Mouse (Mus musculus): ENCODE data around the gene Camkk2.

Gene Camkk2

DNA sequence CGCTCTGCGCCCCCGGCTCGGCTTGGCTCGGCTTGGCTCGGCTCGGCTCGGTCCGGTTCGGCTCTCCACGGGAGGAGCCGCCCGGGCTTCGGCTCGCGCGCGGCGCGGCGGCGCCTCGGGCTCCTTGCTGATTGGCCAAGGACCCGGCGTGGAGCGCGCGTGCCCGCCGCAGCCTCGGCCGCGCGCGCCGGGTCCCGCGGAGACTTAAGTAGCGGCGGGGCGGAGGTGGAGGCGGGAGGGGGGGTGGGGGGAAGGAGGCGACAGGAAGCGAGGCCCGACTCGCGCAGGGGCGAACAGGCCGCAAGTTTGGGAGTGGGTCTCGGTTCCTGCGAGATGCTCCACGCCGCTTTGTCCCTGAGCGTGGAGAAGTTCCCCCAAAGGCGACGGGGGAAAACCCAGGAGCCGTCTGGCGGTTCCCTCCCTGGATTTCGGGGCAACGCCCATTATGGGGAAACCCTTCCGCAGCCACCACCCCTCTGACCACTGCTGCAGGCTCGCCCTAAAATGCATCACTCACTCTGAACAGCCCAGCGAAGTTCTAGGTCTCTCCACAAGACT, at the start of gene Camkk2:
TSS of gene Camkk2 (minus strand) at position 133 of the 558 bp plus-strand sequence.
- peak; percentile 75 to 77 for DNase-seq

DNA sequence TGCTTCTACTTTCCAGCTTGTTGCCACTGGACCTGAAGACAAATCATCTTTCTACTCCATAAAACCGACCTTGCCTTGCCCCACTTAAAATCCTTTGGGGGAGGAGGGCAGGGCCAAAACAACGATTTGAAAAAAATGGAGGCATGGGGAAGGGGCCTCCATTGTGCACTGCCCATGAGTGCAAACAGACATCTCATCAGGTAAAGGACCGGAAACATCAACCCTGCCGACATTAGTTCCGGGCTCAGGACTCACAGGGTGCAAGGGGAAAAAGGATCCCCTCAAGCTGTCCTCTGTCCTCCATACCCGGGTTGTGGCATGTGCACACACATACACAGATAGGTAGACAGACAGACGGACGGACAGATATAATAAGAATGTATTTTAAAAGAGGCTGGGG, 45.9 kb upstream of the Camkk2 start:
- DNase-seq = no peak

DNA sequence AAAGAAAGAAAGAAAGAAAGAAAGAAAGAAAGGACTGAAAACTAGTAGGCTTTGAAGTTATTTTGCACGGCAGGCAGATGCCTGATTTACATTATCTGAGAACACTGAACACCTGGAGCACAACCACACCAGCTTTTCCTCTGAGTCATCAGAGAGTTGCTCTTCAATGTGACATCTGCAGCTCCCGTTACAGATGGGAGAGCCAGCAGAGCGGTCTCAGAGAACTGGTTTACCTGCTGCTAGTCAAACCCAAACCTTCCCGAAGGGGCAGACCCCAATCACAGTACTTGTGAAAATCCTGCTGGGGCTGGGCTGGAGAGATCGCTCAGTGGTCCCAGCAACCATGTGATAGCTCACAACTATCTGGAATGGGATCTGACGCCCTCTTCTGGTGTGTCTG, 45.2 kb upstream of the Camkk2 start:
- no peak for DNase-seq

DNA sequence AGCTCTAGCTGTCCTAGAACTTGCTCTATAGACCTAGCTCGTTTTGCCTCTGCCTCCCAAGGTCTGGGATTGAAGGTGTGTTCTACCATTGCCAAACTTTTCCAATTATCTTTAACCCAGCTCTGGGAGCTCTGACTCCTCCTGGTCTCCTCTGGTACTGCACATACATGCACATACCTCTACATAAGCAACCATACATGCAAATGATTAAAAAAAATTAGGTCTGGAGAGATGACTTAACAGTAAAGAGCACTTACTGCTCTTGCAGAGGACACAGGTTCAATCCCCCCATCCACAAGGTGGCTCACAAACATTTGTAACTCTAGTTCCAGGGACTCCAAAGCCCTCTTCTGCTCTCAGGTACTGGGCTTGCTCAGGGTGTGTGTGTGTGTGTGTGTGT, 44.8 kb upstream of the Camkk2 start:
- DNase-seq = no peak

DNA sequence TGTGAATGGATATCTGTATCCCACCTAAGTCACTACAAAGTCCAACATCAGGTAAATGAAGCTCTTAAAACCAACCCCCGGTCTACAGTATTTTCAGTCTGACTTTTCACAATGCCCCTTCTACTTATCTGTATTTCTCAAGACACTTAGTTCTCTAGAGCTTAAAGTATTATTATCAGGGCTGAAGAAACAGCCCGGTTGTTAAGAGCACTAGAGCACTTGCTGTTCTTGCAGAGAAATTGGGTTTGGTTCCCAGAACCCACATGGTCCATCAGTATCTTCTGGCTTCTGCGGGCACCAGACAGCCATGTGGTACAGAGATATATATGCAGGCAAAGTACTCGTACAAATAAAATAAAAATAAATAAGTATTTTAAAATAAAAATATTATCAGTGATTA, 43.2 kb upstream of the Camkk2 start:
- no peak for DNase-seq

DNA sequence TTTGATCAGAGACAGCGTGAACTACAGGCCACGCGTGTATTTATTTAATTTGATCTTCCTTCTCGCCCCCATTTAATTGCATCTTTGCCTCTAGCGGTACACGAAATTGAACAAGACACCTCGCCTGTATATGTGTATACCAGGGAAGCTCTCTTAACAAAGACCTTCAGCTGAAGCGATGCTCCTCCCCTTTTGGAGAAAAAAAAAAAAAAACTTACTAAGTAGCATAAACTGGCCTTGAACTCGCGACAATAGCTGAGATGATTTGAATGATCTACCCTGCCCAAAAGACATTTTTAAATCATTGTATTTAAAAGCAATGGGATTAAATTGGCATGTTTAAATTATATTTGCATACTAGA, 42.3 kb upstream of the Camkk2 start:
- no peak for DNase-seq

DNA sequence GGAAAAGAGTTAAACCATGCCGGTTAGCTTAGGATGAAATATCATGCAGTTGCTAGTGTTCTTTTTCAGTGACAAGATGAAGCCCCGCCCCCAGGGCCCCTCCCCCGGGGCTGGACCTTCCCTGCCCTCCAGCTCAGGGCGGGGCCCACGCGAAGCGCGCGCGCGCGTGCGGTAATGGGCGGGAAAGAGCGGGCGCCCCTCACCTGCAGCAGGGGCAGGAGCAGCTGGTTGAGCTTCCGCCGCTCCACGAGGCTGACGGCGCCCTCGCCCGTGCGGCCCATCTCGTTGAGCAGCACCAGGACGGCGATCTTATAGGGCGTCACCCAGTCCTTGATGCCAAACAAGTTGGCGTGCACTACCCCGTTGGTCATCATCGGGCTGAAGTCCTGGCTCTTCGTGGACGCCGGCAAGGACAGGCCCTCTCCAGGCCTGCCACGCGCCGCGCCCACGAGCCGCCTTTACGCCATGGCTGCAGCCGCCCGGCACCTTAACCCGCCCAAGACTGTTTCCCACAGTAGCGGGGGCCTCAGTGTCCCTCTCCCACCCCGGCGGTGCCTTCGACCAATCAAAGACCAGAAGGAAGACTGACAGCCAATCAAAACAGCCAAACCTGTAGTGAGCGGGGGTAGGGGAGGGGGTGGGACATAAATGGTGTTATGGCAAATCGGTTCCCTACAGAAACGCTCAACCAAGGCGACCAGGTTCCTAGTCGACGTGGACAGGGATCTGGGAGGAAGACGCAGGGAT, 41.7 kb upstream of the Camkk2 start, which contains the start of gene Anapc5:
TSS of gene Anapc5 (minus strand) at position 563 of the 747 bp plus-strand sequence.
- DNase-seq = peak; percentile 93 to 94

DNA sequence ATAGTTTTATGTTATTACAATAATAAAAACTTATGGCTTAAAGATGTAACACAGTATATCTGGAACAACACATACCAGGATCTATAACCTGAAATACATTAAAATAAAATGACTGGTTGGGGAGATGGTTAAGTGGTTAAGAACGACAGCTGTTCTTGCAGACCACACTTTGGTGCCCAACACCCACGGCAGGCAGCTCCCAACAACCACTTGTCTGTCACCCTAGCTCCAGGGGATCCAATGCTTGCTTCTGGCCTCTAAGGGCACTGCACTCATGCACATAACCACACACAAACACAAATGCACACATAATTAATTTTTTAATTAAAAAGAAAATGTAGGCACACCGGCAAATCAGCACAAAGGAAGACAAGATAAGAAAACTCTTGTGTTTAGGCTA, 33.5 kb upstream of the Camkk2 start:
- DNase-seq = no peak

DNA sequence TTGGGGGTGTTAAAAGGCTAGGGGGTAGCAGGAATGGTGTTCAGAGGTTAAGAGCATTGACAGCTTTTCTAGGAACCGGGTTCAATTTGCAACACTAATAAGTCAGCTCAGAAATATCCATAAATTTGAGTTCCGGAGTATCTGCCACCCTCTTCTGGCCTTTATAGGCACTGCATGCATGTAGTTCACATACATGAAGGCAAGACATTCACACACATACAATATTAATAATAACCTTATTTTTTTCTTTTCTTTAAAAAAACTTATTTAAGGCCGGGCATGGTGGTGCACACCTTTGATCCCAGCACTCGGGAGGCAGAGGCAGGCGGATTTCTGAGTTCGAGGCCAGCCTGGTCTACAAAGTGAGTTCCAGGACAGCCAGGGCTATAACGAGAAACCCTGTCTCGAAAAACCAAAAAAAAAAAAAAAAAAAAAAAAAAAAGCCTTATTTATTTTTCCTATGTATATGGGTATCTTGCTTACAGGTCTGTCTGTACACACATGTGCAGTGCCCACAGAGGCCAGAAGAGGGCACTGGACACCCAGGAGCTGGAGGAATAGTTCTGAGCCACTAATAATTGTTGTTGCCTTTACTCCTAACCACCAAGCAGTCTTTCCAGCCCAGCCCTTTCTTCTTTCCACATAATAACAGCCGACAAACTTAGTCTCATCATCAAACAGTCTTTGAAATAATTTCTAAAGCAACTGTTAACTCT, 32.3 kb upstream of the Camkk2 start:
- DNase-seq = peak; percentile 43 to 79

DNA sequence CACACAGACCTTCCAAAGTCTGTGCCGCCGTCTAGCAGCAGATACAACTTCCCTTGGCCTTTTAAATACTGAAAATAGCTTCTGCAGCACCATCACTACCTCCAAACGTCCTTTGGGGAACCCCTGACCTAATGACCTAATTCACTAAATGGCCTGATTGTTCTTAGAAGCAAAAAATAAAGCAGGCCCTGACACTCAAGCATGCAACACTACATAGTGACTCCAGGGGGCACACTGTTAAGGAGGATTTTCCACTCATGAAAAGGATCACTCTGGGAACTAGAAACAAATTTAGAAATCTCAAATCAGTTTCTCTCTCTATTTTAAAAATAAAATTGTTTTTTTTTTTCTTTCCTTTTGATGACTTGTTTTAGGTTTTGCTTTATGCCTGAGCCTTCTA, 26.3 kb upstream of the Camkk2 start:
- no peak for DNase-seq

DNA sequence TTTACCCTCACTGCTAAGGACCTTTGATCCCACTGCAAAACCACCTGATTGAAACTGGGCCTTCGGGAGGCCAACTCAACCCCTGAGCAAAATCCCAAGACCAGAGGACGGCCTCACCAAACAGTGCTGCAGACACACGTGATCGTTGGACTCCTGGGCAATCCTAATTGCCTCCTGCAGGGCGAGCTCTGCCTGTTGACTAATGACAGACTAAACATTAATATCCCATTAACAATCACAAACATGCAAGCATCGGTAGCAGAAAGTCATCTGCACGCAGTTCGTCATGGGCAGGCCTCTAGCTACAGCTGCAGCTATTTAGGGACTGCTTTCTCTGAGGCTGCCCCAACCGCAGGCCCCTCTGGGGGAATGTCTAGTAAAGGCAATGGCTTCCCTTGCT, 23.5 kb upstream of the Camkk2 start:
- DNase-seq = peak; percentile 83 to 86

DNA sequence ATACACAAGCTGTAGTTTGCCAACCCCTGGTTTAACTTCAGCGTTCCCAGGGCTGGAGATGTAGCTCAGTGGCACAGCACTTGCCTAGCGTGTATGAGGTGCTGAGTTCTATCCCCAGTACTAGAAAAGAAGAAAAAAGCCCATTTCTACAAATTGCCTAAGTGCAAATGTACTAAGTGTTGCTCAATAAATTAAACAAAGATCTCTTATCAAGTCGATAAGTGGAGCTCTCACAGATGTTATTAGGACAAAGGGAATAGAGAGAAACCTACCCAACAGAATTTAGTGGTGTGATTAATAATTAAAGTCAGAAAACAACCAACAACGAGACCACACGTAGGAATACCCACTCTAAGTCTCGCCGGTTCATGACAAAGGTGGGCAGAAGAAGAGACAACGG, 22.5 kb upstream of the Camkk2 start:
- DNase-seq = no peak

DNA sequence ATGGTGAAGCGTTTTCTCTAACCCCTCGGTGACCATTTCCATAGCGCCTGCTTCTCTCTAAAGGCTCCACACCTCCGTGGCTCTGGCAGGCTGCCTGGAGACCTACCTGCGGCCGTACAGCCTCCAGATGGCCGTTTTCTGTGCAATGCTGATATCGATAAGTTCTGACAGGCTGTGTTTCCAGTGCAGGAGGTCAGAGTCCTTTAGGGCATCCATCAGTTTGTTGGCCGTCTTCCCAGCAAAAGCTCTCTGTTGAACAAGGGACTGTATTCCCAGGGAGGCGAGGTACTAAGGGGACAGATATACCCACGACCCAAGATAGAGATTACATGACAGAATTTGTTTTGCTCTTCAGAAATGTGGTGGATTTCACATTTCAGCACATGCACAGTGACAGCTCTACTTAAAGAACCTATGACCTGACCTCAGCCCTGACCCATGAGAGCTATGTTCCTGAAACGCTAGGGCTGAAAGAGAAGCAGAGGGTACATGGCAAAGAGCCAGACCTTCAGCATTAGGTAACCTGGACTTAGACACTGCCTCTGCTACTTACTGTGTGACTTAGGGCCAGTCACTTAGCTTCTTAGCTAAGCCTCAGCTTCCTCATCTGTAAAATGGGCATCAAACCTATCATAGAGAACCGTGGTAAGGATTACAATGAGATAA, 21.3 kb upstream of the Camkk2 start:
- peak; percentile 70 to 71 for DNase-seq

DNA sequence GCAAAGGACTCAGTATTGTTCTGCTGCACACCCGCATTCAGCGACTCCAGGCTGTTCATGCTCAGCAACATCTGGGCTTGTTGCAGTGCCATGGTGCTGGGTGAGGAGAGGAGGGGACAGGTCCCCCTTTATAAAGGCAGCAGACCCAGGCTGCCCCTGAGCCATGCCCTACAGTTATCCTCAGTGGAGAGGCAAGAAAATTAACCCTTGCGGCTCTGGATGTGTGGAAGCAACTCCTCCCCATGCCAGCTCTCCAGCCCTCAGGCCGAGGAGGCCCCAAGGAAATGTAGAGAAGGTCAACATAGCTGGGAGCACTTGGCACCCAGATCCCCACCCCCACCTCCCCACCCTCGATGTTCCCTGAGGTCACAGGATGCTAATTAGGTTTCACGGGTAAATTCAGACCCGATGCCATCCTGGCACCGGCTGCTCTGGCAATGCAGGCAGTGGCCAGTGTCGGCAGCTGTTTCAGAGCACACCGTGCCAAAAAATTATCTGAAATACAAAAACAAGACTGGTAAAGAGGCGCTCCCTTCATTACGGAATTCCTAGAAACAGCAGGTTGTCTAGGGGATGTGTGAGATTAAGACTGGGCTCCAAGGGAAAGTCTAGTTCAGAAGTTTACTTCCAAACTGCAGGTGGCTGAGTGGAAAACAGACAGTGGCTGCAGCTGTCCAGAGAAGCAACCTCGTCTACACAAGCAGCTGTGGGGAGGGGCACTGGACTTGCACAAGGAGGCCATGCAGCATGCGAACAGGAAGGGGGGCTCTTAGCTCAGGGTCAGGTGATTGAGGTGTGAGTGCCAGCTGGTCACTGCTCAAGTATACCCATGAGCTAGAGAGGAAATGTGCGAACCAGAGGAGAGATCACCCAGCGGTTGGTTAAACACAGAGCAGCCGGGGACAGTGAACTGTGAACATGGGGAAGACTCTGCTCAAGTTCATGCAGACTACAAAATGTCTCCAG, 20.5 kb upstream of the Camkk2 start:
- peak; percentile 59 to 69 for DNase-seq

DNA sequence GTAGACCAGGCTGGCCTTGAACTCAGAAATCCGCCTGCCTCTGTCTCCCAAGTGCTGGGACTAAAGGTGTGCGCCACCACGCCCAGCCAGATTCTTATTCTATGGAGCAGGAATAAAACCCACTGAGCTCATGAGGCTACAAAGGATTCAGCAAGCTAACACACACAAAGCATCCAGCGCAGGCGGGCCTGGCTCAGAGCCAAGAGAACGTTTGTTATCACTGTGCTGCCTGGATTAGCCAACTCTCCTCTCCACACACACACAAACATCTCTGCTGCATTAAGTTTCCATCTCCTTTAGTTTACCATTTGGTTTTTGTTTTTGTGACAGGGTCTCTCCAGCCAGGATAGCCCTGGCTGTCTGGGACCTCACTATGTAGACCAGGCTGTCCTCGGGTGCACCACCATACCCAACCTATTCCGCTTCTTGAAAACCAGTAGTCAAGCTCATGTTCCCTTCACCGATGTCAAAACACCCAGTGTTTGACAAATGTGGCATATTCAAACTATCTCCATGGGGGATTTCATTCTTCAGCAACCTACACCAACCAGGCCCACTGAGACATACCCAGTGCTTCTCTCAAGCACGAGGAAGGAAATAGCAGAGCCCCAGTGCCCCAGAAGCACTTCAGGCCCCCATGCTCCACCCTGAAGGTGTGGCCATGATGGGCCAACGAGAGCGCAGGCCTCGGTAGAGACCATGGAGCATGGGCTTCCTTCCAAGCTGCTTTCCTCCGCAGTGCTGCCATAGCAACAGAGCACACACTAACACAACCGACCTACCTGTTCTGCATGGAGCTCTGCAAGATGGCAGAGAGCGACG, 19.6 kb upstream of the Camkk2 start:
- DNase-seq = peak in 1 of 2 experiments; percentile 28

DNA sequence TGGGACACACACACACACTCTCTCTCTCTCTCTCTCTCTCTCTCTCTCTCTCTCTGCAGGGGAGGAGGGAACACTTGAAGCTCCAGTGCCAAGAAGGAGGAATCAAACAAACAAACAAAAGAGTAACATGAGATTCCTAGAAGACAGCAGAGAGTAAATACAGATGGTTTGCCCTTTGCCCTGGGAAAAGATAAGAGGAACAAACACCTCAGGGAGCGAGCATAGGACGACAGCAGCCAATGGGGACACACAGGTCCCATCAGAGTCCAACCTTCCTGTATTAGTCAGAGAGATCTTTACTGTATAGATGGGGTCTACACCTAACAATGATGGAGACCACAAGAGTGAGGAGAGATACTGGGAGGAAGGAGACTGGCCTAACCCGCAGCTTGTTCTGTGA, 18.7 kb upstream of the Camkk2 start:
- DNase-seq = no peak

DNA sequence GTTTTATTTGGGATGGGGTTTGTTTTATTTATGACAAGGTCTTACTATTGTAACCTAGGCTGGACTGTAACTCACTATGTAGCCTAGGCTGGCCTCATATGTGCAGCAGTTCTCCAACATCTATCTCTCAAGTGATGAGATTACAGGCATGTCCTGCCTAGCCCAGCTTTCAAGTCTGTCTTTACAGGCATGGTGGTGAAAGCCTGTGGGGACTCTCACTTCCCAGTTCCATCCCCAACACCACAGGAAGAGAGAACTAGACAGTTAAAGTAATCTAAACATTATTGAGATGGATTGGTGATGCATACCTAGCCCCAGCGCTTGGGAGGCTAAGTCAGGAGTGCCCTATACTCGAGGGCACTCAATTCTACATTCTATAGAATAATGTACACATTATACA, 9.5 kb upstream of the Camkk2 start:
- DNase-seq = no peak

DNA sequence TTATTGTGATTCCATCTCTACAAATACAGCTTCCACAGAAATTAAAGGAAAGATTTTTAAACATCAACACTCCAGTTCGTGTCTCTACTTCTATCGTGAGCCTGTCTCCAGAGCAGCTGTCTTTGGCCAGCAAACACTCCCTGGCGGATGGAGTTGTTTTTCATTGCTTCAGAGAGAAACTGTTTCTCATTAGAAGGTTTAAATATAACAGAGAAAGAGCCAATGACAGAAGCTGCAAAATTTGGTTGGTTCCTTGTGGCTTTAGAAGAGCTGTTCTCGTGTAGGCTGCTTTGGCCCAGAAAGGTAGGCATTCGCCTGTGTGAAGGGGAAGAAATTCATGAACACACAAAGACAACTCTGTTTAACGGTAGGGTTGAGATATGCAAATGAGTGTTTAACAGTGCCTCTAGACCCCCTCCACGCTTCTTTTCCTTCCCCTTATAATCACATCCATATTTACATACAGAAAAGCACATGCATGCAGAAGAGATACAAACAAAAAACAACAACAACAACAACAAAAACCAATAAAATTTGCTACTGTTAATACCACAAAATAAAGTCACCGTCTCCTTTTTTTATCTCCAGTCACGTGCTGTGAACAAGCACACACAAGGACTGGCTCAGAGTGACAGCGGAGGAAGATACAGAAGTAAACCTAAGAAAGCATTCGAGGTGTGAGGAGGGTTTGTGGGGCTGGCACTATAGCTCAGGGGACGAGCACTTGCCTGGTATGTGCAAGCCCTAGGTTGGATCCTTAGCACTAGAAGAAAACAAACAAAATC, 7.0 kb upstream of the Camkk2 start:
- no peak for DNase-seq

DNA sequence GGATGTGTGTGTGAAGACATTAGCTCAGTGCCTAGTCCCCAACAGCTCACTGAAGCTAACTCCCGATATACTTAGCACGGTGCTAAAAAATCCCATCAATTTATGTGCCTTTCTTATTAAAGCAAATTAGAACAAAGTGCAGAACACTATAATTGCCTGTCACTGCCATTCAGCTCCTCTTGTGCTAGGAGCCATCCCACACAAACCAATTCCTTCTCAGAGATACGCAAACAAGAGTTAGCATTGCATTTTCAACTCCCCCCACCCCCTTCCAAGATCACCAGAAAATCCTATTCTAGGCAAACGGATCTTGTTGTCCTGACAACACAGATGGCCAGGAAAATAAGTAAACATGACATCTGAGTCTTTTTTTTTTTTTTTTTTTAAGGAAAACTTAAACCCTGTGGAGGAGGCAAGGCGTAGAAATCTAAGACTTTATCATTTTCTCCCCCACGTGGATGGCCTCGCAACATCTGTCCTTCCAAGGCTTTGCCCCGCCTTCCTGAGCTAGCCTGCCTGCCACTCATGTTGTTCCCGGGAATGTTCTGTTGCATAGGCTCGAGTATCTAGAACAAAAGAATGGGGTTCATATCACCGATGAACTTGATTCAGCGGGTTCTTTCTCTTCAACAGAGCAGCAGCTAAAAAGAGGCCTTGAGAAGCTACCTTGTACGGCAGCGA, 4.7 kb upstream of the Camkk2 start:
- no peak for DNase-seq

DNA sequence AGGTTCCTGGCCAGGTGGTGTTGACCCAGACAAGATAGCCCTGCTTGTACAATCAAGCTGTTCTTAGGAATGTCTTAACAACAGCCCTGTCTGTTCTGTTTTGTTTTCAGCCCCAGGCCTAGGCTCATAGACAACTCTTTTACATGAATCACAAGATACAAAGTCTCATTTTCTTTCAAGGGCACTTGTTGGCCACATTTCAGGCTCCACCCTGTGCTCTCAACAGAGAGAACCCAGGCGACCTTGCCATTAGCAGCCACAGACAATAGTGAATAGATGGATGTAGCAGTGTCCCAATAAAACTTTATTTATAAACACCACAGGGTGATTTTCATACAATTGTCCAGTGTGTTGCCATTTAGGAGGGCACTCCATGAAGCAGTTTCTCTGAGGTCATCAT, 2.9 kb upstream of the Camkk2 start:
- no peak for DNase-seq
